Comparison of ENCODE assay signal across 13 mouse cellular contexts in the genomic region with DNA sequence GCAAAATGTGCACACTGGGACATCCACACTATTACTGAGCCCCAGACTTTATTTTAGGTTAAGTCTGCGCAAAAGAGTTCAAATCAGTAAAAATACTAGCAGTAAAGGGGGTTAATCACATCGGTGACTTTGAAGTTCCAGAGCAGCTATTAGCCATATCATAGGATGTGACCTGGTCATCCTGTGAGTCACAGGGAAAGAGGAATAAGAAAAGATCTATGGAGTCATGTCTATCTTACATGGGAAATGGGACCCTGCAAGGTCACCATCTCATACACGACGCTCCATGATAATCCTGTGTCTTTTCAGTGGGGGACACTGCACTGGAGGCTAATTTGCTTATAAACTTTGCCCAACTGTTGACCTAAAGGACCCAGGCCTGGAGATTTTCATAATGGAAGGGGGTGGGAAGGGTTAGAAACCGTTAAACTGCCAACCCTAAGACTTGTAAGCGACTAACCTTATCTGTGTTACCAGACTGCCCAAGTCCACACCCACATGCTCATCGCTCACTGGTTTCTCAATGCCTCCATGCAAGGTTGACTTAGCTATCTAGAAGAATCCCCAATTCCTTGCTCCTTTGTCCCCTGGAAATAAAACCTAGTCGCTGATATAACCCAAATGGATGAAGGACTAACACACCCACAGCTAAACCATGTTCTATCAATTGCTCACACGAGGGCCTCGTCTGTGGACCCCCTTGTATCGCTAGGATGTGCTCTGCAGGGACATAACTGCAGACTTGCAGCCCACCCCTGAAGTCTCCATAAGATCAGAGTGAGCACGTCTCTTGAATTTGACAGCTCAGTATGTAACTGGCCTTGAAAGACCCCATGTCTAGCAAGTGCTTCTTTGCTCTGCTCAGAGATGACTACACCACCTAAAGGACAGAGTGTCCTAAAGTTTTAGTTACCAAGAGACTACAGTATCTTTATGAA. TPM values are rescaled to one million over a fixed set of nuclear protein-coding genes. Genes with fewer than 3 reads are reported as not detected.
DNase-seq lines count a peak whose midpoint lies in the region; ATAC-seq and TF ChIP-seq lines count a peak whose summit lies in the region.
"Had no signal": no experiment of that assay in that cellular context is flagged by ENCODE, and none has a peak within 500 bp of the region (broad histone marks: within the 10 kb centered on the region; RNA-seq: fewer than 3 reads in every experiment).

No protein-coding gene starts in this region.

- peaks cover 18% of the 10 kb centered on the region for H3K4me1 ChIP-seq in heart, embryonic 12.5 days (replicated peaks)
- H3K4me1 ChIP-seq in liver, embryonic 12.5 days, result peaks cover 83% of the 10 kb centered on the region
- H3K4me1 ChIP-seq in stomach, embryonic 14.5 days (ENCODE audit: control insufficient read depth, insufficient read depth, low read length), result no peaks in the 10 kb centered on the region
- H3K4me1 ChIP-seq in cerebellum, adult 2 months (ENCODE audit: control insufficient read depth, insufficient read depth, low read length), result peaks cover 22% of the 10 kb centered on the region

- peaks cover 3% of the 10 kb centered on the region; the same call in 1 of the 2 replicates for H3K36me3 ChIP-seq in heart, embryonic 12.5 days
- H3K36me3 ChIP-seq in liver, embryonic 12.5 days, result peaks cover 6% of the 10 kb centered on the region
- no peaks in the 10 kb centered on the region for H3K36me3 ChIP-seq in stomach, embryonic 14.5 days (ENCODE audit: control insufficient read depth, insufficient read depth, low read length)
- H3K36me3 ChIP-seq: midbrain, embryonic 12.5 days had no signal

- no peak overlapping the region for H3K9ac ChIP-seq in heart, embryonic 12.5 days
- H3K9ac ChIP-seq in liver, embryonic 12.5 days, result peak overlapping the region; percentile 61
- no peak overlapping the region for H3K9ac ChIP-seq in stomach, embryonic 14.5 days (replicated peaks; ENCODE audit: low read depth, low read length)
- H3K9ac ChIP-seq: embryonic facial prominence, embryonic 13.5 days; midbrain, embryonic 12.5 days had no signal

- no peak overlapping the region for H3K4me3 ChIP-seq in heart, embryonic 12.5 days
- peak overlapping the region; percentile 20 for H3K4me3 ChIP-seq in liver, embryonic 12.5 days
- H3K4me3 ChIP-seq in stomach, embryonic 14.5 days (ENCODE audit: low read depth, low read length), result no peak overlapping the region
- no peak overlapping the region for H3K4me3 ChIP-seq in cerebellum, adult 2 months (replicated peaks; ENCODE audit: insufficient read depth, low read depth, low read length)
- H3K4me3 ChIP-seq: embryonic facial prominence, embryonic 13.5 days; hindbrain, embryonic 10.5 days; midbrain, embryonic 12.5 days had no signal

- no peak for TF ChIP-seq POLR2A in cerebellum, adult 2 months (IDR thresholded peaks at IDR 0.05; ENCODE audit: borderline replicate concordance, insufficient read depth, low read length)

- peak overlapping the region; percentile 48 for H3K27ac ChIP-seq in heart, embryonic 12.5 days (ENCODE audit: poor library complexity, severe bottlenecking)
- H3K27ac ChIP-seq in liver, embryonic 12.5 days, result peak overlapping the region; percentile 94
- no peak overlapping the region for H3K27ac ChIP-seq in stomach, embryonic 14.5 days (ENCODE audit: low read length)
- H3K27ac ChIP-seq in cerebellum, adult 2 months (ENCODE audit: insufficient read depth, low read length), result no peak overlapping the region
- H3K27ac ChIP-seq: embryonic facial prominence, embryonic 13.5 days; hindbrain, embryonic 10.5 days; midbrain, embryonic 12.5 days had no signal

- intact Hi-C loops in heart, postnatal 10 days (cut with DNase I), result no loop called here

- ATAC-seq in heart, embryonic 12.5 days (ENCODE audit: insufficient number of reproducible peaks, low FRiP score), result peak; percentile 94
- ATAC-seq in liver, embryonic 12.5 days, result peak; percentile 97
- ATAC-seq in stomach, embryonic 14.5 days (ENCODE audit: insufficient number of reproducible peaks, insufficient read depth, low FRiP score, low read depth), result peak; percentile 72; the same call in 1 of the 2 replicates
- ATAC-seq: forebrain, embryonic 14.5 days had no signal

- WGBS in heart, embryonic 12.5 days, result 61% methylated on average over 12 of the region's 12 CpGs
- 27% methylated on average over 12 of the region's 12 CpGs for WGBS in liver, embryonic 12.5 days (ENCODE audit: insufficient replicate concordance)
- WGBS in stomach, embryonic 14.5 days, result 78% methylated on average over 12 of the region's 12 CpGs
- WGBS in cerebellum, adult 2 months, result 86% methylated on average over 12 of the region's 12 CpGs

- DNase-seq in heart, postnatal 10 days, result no peak
- DNase-seq in c-Kit-positive CD71-negative TER-119-negative erythroid progenitor cells, embryonic 14.5 days (ENCODE audit: low read depth), result peak; percentile 16
- DNase-seq in cerebellum, adult 2 months, result no peak
- no peak for DNase-seq in kidney, adult 11 months
- no peak for DNase-seq in gastrocnemius, postnatal 4 days (ENCODE audit: low spot score in 2 of 2)
- DNase-seq: cerebellum, postnatal 10 days had no signal

- no peak overlapping the region for H3K4me2 ChIP-seq in heart, embryonic 12.5 days
- peak overlapping the region; percentile 66 for H3K4me2 ChIP-seq in liver, embryonic 12.5 days
- H3K4me2 ChIP-seq in stomach, embryonic 14.5 days (replicated peaks; ENCODE audit: low read depth, low read length), result no peak overlapping the region
- H3K4me2 ChIP-seq: embryonic facial prominence, embryonic 13.5 days; midbrain, embryonic 12.5 days had no signal

- TF ChIP-seq CTCF in cerebellum, adult 2 months (IDR thresholded peaks at IDR 0.05; ENCODE audit: borderline replicate concordance, insufficient read depth, low read depth, low read length), result no peak

- H3K9me3 ChIP-seq in heart, embryonic 12.5 days (replicated peaks), result no peaks in the 10 kb centered on the region
- no peaks in the 10 kb centered on the region for H3K9me3 ChIP-seq in liver, embryonic 12.5 days (replicated peaks)
- no peaks in the 10 kb centered on the region for H3K9me3 ChIP-seq in stomach, embryonic 14.5 days (ENCODE audit: control insufficient read depth, low read depth, low read length)
- H3K9me3 ChIP-seq: embryonic facial prominence, embryonic 13.5 days; hindbrain, embryonic 10.5 days; midbrain, embryonic 12.5 days had no signal

- no peaks in the 10 kb centered on the region for H3K27me3 ChIP-seq in heart, embryonic 12.5 days (replicated peaks)
- no peaks in the 10 kb centered on the region for H3K27me3 ChIP-seq in liver, embryonic 12.5 days (replicated peaks)
- no peaks in the 10 kb centered on the region for H3K27me3 ChIP-seq in stomach, embryonic 14.5 days (ENCODE audit: control insufficient read depth, insufficient read depth, low read length)
- H3K27me3 ChIP-seq in cerebellum, adult 2 months (ENCODE audit: control insufficient read depth, insufficient read depth, low read length), result no peaks in the 10 kb centered on the region
- H3K27me3 ChIP-seq: embryonic facial prominence, embryonic 13.5 days; midbrain, embryonic 12.5 days had no signal

RNA-seq across cellular contexts. Expression of gene Nrip1, which starts 59.3 kb away (rescaled TPM):
- polyA plus RNA-seq in heart, embryonic 12.5 days (2016; fragmentation: Nextera tagmentation; extraction: Ambion mirVana), result 28.5 and 29.6 TPM in 2 replicates
- 10 to 100 TPM; 26.8 to 27.4 TPM for total RNA-seq in heart, postnatal 10 days (2021)
- 32.0 and 32.1 TPM in 2 replicates for polyA plus RNA-seq in liver, embryonic 12.5 days (2016; fragmentation: Nextera tagmentation; extraction: Ambion mirVana)
- polyA plus RNA-seq in stomach, embryonic 14.5 days (2014; fragmentation: Nextera tagmentation; extraction: Ambion mirVana), result 51.4 and 52.3 TPM in 2 replicates
- 11.3 and 12.8 TPM in 2 replicates for polyA plus RNA-seq in cerebellum, adult 2 months (2012; rRNA removed)
- total RNA-seq in gastrocnemius, postnatal 4 days (2021), result 10 to 100 TPM; 47.0 to 51.5 TPM

Comparison
In these comparisons a context has a peak if more than half of its experiments do, and no peak if none do; other contexts are left out.
1. H3K27ac ChIP-seq: peak in heart, embryonic 12.5 days (single experiment) and liver, embryonic 12.5 days (single experiment); none in stomach, embryonic 14.5 days (single experiment) and cerebellum, adult 2 months (single experiment).
2. Peak in every context shown above with its lines, with median percentiles within 50 percentile points of each other: ATAC-seq.